Mouse (Mus musculus) megakaryocyte, adult 5-6 weeks (primary cell): ENCODE measurements around the gene Rtl8b. TPM values are rescaled to one million over a fixed set of nuclear protein-coding genes. Genes with fewer than 3 reads are reported as not detected.
"Not testable (repeated sequence)": the region's sequence is repeated elsewhere in the genome, so short reads cannot be mapped to it uniquely, and the experiment has no call there.

Experiments
- ATAC-seq: 2 replicates; pipeline ENCODE4 v1.8.0; 2016; ENCODE audit warnings: mild to moderate bottlenecking, inconsistent platforms; ENCODE audit not compliant: poor library complexity, severe bottlenecking
- total RNA-seq, 2 experiments: library from RNA; stranded (forward) in 1 of 2; stranded (reverse) in 1 of 2; fragments of 153-499, 151-499 nt in 1 of 2; fragments of 221-1000, 200-1000 nt in 1 of 2; gene quantifications; 2 replicates each; pipeline versions ENCODE4 v1.2.3 to v1.2.4; 2015 to 2017

Gene Rtl8b
- total RNA-seq (2015), result 13.1 and 14.1 TPM in 2 replicates
- 4.0 and 5.0 TPM in 2 replicates for total RNA-seq (2017)

- peak; percentile 97 for ATAC-seq
Observed at GRCm38 (mm10) chrX:53670294-53670693, at the start of gene Rtl8b. Gene Rtl8b, minus strand, starts transcription at chrX:53670408.

GRCm38 (mm10) chrX:53716323-53717182, 46.3 kb upstream of the Rtl8b start:
- ATAC-seq, result peak; percentile 51; the same call in 1 of the 2 replicates

GRCm38 (mm10) chrX:53715942-53716322, 45.7 kb upstream of the Rtl8b start:
- no peak for ATAC-seq

GRCm38 (mm10) chrX:53702673-53703072, 32.5 kb upstream of the Rtl8b start:
- no peak for ATAC-seq

GRCm38 (mm10) chrX:53699225-53699624, 29.0 kb upstream of the Rtl8b start:
- no peak for ATAC-seq

GRCm38 (mm10) chrX:53694008-53694777, 24.0 kb upstream of the Rtl8b start:
- no peak for ATAC-seq

GRCm38 (mm10) chrX:53693141-53693540, 22.9 kb upstream of the Rtl8b start:
- ATAC-seq, result peak; percentile 67

GRCm38 (mm10) chrX:53692065-53692464, 21.9 kb upstream of the Rtl8b start:
- ATAC-seq, result no peak

GRCm38 (mm10) chrX:53684676-53685075, 14.5 kb upstream of the Rtl8b start:
- ATAC-seq, result not testable (repeated sequence)

- not testable (repeated sequence) for ATAC-seq
Observed at GRCm38 (mm10) chrX:53682650-53683049, 12.4 kb upstream of the Rtl8b start.

GRCm38 (mm10) chrX:53676943-53677342, 6.7 kb upstream of the Rtl8b start:
- ATAC-seq, result peak; percentile 63; the same call in 1 of the 2 replicates

- ATAC-seq, result not testable (repeated sequence)
Observed at GRCm38 (mm10) chrX:53670696-53671095, 488 bp upstream of the Rtl8b start.

- ATAC-seq, result peak; percentile 5; the same call in 1 of the 2 replicates
Observed at GRCm38 (mm10) chrX:53669557-53670270, 494 bp downstream of the Rtl8b start.

GRCm38 (mm10) chrX:53652917-53653316, 17.3 kb downstream of the Rtl8b start:
- ATAC-seq, result peak; percentile 77

- no peak for ATAC-seq
Observed at GRCm38 (mm10) chrX:53645885-53646284, 24.3 kb downstream of the Rtl8b start.

- peak; percentile 99 for ATAC-seq
Observed at GRCm38 (mm10) chrX:53642980-53643961, 26.9 kb downstream of the Rtl8b start, which contains the start of gene Rtl8a. Gene Rtl8a, minus strand, starts transcription at chrX:53643682.

GRCm38 (mm10) chrX:53642604-53642979, 27.6 kb downstream of the Rtl8b start:
- not testable (repeated sequence) for ATAC-seq

- not testable (repeated sequence) for ATAC-seq
Observed at GRCm38 (mm10) chrX:53638107-53638506, 32.1 kb downstream of the Rtl8b start.
